Mouse (Mus musculus): Measurements from ENCODE around the gene Gm17606.
A peak's percentile ranks its signal among the peaks of the same experiment; 100 is the strongest.

The Gm17606 gene

DNA sequence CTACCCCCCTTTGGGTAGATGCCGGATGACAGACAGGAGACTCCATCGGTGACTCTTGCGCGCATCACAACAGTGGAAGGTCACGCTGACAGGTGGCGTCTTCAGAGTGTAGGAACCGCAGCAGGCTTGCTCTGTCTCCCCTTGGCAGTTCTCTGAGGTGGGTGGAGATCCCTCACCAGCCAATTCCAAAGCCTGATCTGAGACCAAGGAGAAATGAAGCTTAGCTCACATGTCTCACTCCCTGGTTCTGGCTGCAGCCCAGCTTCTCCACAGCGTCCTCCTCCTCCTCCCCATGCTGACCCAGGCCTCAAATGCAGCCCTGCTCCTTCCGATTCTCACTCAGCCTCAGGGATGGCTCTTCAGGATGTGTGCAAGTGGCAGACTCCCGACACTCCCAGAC lies 15.8 kb upstream of the Gm17606 start:
- peak; percentile 80 for ATAC-seq (ENCODE audit: low TSS enrichment)

DNA sequence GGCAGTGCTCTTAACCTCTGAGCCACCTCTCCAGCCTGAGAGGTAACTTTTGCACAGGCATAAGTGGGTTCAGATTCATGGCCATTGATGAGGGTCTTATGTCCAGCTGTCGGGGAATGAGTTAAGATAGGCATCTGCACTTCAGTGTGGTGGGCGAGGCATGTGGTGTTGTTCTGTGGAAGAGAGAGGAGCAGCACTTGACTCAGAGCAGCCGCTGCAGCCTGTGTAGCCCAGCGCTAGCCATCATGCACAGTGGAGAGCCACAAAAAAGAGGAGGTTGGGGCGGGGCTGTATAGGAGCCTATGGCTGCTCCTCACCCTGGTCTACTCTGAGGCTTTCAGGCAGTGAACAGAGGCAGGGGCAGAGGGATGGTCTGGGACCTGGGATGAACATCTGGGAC lies 12.6 kb upstream of the Gm17606 start:
- no peak for ATAC-seq (ENCODE audit: low TSS enrichment)

DNA sequence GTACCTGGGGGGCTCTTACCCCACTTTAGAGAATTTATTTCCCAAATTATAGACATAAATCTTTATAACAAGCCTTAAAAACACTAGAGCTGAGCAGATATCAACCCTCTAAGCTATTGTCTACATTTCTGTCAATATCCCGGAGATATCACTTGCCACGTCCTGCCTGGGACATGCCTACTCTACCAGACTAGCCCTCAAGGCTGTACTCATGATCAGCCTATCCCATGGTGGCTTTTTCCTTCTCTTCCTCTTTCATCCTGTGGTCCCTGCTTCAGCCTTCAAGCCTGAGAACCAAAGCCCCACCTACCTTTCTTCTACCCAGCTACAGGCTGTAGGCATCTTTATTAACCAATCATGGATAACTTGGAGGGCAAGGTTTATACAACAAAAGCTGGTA lies 11.0 kb upstream of the Gm17606 start:
- no peak for ATAC-seq (ENCODE audit: low TSS enrichment)

DNA sequence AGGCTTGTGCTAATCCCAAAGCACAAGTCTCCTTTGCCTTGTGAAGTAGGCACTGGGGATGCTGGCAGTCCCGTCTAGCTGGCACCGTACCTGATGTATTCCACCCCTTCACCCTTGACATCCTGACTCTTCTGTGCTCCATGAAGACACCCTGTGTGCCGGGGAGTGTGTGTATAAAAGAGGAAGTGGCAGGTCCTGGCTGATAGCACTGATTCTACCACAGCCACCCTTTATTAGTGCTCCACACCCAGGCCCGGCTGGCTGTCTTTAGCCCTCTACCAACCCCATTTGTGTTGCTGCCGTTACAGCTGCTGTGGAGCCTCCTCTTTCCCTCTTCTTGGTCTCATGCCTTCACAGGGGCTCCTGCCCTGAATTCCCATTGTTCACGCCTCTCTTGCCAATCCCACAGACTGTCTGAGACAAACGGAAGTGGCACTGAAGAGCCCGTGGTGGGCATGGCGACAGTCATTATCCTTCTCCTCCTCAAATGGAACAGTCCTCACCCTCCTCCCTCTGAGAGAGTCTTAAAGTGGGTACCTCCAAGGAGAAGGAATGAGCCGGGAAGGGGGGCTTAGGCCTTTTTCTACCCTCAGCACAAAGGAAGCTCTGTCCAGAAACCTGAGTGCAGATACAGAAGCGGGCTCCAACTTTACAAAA lies 10.0 kb upstream of the Gm17606 start:
- ATAC-seq (ENCODE audit: low TSS enrichment) = no peak

DNA sequence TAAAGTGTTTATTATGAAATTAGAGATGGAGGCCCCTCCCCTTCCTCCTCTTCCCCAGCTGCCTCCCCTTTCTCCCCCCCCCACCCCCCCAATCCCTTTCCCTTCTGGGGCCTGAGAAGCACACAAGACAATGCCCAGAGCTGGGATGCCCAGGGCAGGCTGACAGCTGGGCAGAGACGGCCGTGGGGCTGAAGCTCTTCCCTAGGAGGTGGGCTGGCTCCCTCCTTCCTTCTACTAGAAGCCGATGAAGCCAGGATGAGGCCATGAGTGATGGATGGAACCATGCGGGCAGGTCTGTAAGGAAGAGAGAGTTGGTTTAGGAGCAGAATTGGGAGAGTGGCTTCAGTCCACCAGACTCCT lies 9.5 kb upstream of the Gm17606 start:
- ATAC-seq (ENCODE audit: low TSS enrichment) = no peak

DNA sequence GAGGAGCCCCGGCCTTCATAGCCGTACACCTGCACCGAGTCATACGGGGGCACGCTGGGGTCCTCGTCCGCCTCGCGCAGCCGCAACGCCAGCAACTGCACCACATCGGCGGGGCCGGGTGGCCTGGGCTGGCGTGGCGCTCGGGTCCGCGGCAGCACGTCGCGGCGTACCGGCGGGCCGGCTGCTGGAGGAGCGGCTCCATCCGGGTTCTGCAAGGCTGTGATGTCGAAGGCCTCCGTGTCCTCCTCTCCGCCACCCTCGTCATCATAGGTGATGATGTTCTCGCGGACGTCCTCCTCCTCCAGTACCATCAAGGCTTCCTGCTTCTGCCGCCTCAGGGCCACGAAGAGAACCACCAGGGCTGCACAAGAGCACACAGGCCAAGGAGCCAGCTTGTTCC lies 8.5 kb upstream of the Gm17606 start:
- ATAC-seq (ENCODE audit: low TSS enrichment) = no peak

DNA sequence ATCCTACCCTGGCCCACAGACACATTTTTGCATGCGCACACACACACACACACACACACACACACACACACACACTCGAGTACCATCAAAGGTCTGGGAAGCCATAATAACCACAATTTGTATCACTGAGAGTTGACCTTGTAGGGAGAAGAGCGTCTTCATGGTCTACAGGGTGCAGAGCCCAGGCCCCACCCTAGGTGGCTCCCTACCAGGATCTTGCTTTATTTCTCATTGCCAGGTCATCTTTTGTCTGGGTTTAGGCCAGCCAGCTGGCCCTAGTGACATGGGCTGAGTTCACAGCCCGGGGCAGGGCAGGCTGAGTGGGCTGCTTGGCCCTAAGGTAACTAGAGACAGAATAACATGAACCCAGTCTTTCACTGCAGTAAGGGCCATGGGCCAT lies 6.6 kb upstream of the Gm17606 start:
- ATAC-seq (ENCODE audit: low TSS enrichment) = no peak

DNA sequence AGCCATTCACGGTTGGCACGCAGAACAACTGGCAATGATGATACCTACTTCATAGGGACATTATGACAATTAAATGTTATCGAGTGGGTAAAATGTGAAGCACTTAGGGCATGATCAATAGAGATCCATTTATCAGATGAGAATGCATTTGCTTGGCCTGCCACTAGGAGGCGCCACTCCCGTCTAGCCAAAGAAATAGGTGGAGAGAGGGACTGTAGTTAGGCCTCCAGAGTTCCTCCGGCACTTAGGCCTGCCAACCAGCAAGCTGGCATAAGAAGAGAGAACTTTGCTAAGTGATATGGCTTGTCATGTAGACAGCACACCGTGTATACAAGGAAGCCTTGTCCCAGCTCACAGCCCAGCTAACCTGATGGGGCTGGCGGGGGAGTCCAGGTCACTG lies 3.8 kb upstream of the Gm17606 start:
- no peak for ATAC-seq (ENCODE audit: low TSS enrichment)

DNA sequence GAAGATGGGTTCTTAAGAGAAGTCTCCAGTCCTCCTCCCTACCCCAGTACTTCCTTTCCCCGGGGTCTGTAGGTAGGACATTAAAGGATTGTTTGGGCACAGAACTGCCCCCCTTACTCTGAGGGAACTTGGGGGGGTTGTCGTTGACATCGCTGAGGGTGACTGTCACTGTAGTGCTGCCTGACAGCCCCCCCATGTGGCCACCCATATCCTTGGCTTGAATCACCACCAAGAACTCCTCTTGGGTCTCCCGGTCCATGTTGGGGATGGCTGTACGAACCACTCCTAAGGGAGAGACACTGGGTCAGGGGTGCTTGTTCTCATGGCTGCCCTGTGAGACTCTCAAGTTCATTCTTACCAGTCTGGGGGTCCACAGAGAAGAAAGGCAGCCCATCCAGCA lies 2.5 kb upstream of the Gm17606 start:
- no peak for ATAC-seq (ENCODE audit: low TSS enrichment)

DNA sequence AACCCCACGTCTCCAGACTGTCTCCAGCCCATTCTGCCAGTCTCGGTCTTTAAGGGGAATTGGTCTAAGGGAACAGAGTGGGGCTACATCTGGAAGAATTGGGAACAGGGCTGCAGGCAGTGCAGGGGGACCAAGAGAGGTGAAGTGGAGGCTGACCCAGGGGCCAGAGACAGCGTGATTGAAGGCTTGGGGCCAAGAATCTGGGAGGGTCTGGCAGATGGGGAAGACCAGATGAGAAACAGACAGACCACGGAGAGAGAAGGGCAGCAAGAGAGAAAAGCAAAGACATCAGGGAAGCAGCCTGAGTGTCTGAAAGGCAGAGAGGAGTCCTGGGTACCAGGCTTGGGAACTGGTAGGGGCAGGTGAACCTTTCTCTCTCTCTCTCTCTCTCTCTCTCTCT lies 631 bp upstream of the Gm17606 start:
- ATAC-seq (ENCODE audit: low TSS enrichment) = no peak

DNA sequence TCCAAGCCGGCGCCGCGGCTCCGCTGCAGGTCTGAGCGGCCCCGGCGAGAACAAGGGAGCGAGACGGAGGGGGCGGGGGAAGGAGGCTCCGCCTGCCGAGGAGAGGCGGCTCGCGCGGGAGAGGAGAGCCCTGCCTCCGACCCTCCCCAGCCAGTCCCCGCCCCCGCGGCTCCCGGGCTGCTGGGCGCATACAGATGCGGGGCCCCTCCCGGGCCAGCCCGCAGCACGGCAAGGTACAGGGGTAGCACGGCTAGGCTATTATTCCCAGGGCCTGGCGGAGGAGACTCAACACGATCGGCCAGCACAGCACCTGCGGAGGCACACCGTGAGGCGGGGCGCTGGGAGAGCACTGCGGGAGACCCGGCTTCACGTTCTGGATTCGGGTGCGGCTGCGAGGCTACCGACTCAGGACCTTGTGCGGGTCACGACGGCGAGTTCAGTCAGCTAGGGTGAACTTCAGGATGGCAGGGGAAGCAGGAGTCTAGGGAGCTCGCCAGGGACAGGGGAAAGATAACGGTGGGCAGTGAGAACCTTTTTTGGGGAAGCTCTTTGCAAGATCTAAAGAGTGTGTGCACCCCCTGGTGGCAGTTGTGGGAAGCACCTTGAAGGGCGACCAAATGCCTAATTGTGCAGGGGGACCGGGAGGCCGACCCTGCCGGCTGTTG lies 685 bp downstream of the Gm17606 start, which contains the start of gene Cdh24:
Cdh24 (minus strand) TSS at position 60 of the 665 bp plus-strand sequence.
- peak; percentile 72 for ATAC-seq (ENCODE audit: low TSS enrichment)

DNA sequence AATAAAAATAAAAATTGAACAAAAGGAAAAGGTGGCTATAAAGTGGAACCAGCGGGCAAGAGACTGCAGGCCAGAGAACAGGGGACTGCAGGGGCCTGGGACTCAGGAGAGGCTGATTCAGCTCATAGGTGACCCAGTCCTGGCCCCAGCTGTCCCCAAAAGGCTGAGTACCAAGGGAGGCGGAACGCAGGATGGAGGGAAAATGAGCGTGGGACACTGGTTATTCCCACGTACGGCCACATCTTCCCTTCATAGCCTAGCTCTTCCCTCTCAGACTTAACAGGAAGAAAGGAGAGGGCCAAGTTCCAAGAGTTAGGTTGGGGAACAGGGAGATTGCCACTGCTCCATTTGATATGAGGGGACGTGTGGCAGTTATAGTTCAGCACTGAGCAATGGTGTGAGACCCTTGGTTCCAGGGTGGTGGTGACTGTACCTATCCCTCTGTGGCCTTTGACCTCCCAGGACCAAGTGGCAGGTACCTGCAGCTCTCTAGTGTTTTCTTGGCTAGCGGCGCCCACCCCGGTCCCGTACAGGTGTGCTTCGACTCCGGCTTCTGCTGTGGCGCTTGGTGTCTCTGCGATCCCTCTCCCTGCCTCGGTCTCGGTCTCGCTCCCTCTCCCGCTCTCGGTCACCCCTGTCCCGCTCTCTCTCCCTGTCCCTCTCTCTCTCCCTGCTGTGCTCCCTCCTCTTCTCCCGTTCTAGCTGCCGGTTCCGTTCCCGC lies 1.6 kb downstream of the Gm17606 start:
- no peak for ATAC-seq (ENCODE audit: low TSS enrichment)

DNA sequence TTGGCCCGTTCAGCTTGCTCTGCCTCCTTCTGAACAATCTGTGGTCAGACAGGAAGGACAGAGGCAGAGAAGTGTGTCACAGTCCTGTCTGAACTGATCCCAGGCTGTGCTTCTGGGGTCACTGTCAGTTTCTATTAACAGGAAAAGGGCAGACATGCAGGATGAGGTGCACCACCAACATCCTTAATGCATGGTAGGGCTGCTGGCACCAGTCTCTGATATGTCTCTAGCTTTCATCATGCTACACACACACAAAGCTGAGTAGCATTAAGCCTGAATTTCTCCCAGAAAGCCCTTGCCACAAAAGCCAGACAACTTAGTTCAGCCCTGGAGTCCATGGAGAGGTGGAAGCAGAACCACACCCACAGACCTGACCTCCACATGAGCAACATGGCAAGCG lies 2.3 kb downstream of the Gm17606 start:
- no peak for ATAC-seq (ENCODE audit: low TSS enrichment)

DNA sequence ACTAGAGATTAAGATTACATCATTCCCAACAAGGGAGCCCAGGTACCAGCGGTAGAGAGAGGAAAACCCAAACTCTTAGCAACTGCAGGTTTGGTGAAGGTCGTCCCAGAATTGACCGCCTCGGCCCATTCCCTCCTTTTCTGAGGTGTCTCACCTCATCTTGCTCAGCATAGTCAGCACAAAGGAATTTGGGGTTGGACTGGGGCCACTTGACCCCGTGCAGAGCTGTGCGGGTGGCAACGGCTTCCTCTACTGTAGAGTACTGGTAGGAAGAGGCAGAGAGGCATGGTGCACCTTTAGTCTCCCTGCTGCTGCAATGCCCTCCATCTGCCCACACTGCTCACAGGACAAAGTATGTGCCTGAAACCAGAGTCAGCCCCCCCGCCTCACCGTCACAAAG lies 3.5 kb downstream of the Gm17606 start:
- ATAC-seq (ENCODE audit: low TSS enrichment) = no peak

DNA sequence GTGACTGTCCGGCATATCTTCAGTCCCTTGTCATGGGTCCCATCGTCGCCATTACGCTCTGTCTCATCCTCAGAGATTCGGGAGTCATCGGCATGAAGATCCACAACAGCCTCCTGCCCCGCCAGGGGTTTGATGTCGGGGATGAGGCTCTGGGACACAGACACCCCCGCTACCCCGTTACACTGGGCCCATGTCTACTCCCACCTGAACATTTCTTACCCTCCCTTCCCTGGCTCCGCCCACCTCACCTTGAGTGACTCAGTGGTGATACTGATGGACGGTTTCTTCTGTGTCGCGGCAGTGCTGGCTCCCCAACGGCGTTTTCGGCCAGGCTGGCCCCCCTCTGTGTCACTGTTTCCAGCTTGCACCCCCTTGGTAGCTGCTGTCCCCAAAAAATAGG lies 5.7 kb downstream of the Gm17606 start:
- ATAC-seq (ENCODE audit: low TSS enrichment) = no peak

DNA sequence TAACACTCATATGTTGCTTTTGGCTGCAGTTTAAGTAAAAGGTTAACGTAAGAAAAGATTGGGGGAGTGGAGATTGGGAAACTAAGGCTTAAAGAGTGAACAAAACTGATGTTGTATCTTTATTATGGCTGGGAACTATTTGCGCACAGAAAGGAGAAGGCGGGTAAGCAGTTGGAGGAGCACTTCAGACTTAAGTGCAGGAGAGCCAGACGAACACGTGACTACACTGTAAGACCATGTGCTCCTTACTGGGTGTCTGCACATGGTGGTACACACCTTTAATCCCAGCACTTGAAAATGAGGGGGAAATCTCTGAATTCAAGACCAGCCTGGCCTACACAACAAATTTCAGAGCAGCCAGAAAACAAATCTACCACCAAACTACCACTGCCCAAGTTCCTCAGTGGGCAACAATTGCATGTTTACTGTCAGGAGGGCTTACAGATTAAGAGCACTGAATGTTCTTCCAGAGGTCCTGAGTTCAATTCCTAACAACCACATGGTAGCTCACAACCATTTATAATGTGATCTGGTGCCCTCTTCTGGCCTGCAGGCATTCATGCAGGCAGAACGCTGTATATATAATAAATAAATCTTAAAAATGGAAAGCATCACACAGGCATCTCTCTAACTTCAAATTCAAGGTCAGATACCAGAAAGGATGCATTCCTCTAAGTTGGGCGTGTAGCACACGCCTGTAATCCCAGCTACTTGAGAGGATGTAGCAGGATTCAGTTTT lies 6.3 kb downstream of the Gm17606 start:
- ATAC-seq (ENCODE audit: low TSS enrichment) = no peak

DNA sequence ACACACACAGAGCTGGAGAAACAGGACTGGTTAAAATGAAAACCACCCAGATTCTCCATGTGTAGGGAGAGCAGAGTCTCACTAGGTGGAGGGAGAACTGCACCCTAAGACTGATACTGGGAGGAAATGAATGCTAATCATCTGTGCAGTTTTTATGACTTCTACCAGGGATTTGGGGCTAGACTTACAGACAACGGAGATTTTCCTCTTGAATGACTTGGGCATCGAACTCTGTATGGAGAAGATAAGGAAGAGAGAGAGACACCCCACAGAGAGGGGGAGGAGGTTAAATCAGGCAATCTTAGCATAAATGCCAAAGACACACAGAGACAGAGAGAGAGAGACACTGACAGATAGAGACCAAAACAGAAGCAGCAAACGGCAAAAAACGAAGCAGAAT lies 7.1 kb downstream of the Gm17606 start:
- ATAC-seq (ENCODE audit: low TSS enrichment) = no peak

DNA sequence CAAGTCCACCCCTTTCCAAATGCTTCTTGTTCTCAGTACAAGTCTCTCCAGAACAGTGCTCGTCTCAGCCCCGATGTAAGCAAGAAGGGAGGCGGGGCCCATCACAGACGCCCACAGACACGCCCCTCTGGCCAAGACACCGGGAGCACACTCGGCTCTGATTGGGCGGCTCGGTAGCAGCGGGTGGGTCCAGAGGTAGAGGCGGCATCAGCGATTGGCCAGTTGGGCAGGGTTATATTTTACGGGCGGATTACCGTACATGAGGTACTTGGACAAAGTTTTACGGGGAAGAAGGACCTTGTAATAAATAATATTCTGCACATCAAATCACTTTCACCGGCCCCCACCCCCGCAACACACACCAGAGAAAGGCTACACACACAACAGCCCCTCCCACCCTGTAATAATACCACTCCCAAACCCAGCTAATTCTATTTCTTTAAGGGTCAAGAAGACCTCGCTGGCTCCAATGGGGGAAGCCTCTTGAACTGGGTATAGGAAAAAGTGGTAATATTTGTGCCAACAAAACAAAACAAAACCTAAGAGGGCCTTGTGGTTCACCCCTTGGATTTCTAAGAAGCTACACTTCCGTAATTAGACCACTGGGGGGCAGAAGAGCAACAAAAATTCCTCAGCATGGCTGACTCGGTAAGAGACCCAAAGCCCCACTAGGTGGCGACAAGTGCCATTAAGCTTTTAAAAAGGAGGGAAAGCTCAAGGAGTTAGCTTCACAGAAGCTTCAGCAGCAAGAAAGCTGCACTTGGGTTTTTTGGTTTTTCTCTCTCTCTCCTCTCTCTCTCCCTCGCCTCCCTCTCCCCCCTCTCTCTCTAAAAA lies 10.1 kb downstream of the Gm17606 start:
- ATAC-seq (ENCODE audit: low TSS enrichment) = peak; percentile 36

DNA sequence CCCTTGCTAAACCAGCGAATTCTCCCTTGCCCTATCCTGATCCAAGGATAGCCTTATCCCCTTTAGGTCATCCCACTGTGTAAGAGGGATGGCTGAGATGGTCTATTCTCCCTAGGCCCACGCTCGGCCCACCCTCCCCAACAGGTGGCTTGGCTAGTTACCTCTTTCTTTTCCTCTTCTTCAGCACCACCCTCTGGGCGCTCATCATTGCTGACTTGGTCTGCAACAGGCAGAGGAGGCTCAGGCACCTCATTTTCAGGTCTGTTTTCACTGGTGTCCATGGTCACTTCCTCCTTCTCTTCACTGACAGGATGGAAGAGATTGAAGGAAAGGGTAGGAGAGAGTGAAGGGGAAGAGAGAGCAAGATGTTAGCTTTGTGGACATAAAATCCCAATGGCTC lies 10.8 kb downstream of the Gm17606 start:
- ATAC-seq (ENCODE audit: low TSS enrichment) = no peak

DNA sequence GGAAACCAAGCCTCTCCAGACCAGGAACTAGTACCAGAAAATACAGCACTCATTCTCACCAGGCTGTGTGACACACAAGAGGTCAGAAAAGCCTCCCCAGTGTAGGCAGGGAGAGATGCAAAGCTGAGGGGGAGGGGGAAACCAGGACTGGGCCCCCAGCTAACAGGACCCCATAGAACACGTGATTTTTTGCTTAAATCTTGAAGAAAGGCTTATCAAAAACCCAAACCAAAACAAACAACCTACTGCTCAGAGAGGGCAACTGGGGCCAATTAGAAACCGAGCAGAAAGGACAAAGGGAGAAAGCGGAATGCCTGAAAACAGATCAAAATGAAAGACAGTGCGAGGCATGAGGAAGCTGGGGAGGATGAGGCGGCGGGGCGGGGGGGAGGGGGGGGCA lies 12.0 kb downstream of the Gm17606 start:
- no peak for ATAC-seq (ENCODE audit: low TSS enrichment)

DNA sequence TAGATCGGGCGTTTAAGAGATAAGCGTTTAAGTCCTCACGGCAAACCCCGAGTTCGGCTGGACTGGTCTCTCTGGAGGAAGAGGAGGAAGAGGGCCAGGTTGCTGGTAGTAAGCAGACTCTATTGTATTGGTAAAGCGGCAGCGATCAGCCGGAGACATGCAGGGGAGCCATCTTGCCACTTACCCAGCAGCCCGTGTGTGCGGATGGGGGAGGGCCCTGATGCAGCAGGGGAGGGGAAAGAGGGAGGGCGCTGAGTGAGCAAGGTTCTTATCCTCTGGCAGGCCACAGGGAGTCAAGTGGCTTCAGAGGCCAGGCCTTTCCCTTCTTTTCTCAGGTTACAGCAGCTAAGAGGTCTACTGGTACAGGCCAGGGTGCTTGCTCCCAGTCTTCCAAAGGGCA lies 12.7 kb downstream of the Gm17606 start:
- ATAC-seq (ENCODE audit: low TSS enrichment) = peak; percentile 88

DNA sequence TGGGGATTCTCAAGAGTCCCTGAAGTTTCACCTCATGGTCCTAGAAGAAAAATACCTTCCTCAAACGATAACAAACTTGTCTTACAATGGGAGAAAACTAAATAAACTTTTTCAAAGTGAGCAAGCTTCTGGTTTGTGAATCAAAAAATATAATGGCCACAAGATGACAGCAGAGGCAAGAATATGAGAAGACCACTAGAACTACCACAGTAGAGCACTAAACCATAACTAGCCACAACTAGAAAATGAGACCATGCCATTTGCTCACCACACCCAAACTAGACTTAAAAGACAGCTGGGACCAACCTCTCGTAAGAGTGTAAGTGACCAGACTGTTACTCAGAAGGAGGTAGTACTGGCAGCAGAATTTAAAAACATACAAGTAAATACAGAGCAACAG lies 19.3 kb downstream of the Gm17606 start:
- no peak for ATAC-seq (ENCODE audit: low TSS enrichment)
